ENCODE assay signal across 11 mouse cellular contexts in genomic region chr11:69629802-69630201, GRCm38 (mm10). TPM values are rescaled to one million over a fixed set of nuclear protein-coding genes. Genes with fewer than 3 reads are reported as not detected.
DNase-seq lines count a peak whose midpoint lies in the region; ATAC-seq and TF ChIP-seq lines count a peak whose summit lies in the region.
"Had no signal": no experiment of that assay in that cellular context is flagged by ENCODE, and none has a peak within 500 bp of the region (broad histone marks: within the 10 kb centered on the region; RNA-seq: fewer than 3 reads in every experiment).

No protein-coding gene starts in this region.

- no peaks in the 10 kb centered on the region for H3K9me3 ChIP-seq in embryonic facial prominence, embryonic 11.5 days (replicated peaks; ENCODE audit: control insufficient read depth, low read length)
- H3K9me3 ChIP-seq in embryonic facial prominence, embryonic 10.5 days = no peaks in the 10 kb centered on the region
- no peaks in the 10 kb centered on the region for H3K9me3 ChIP-seq in liver, embryonic 14.5 days (ENCODE audit: control insufficient read depth, low read length)
- H3K9me3 ChIP-seq in liver, embryonic 11.5 days (ENCODE audit: control insufficient read depth, low read length) = no peaks in the 10 kb centered on the region
- H3K9me3 ChIP-seq in MEL (replicated peaks; ENCODE audit: insufficient read depth, low read length) = no peaks in the 10 kb centered on the region

- H3K36me3 ChIP-seq in embryonic facial prominence, embryonic 11.5 days (replicated peaks; ENCODE audit: control insufficient read depth, insufficient read depth, low read depth, low read length) = no peaks in the 10 kb centered on the region; the same call in 1 of the 2 replicates
- peaks cover 7% of the 10 kb centered on the region for H3K36me3 ChIP-seq in embryonic facial prominence, embryonic 10.5 days (replicated peaks)
- no peaks in the 10 kb centered on the region; the same call in 1 of the 2 replicates for H3K36me3 ChIP-seq in liver, embryonic 14.5 days (replicated peaks; ENCODE audit: control insufficient read depth, insufficient read depth, low read depth)
- H3K36me3 ChIP-seq in liver, embryonic 11.5 days (ENCODE audit: control insufficient read depth, insufficient read depth, low read length) = no peaks in the 10 kb centered on the region
- H3K36me3 ChIP-seq in MEL (ENCODE audit: control insufficient read depth in 1 of 2, insufficient read depth in 2 of 2, low read length in 2 of 2) = peaks cover 0 to 19% of the 10 kb centered on the region in 2 experiments; a peak in 2 of 4 replicates

- no peak overlapping the region for H3K9ac ChIP-seq in embryonic facial prominence, embryonic 11.5 days (replicated peaks; ENCODE audit: low read length)
- no peak overlapping the region for H3K9ac ChIP-seq in liver, embryonic 14.5 days (replicated peaks)
- no peak overlapping the region for H3K9ac ChIP-seq in liver, embryonic 11.5 days (ENCODE audit: low read depth, low read length)
- no peak overlapping the region for H3K9ac ChIP-seq in MEL (ENCODE audit: control insufficient read depth, low read depth, low read length, poor library complexity, severe bottlenecking)

- TF ChIP-seq RAD21 in MEL (IDR thresholded peaks at IDR 0.05; ENCODE audit: low read depth, low read length) = peak; percentile 46

- TF ChIP-seq POLR2A in MEL (IDR thresholded peaks at IDR 0.05; ENCODE audit: control insufficient read depth in 1 of 2, insufficient read depth in 1 of 2, low read depth in 1 of 2, low read length in 2 of 2, poor library complexity in 1 of 2) = no peak

- no peaks in the 10 kb centered on the region for H3K4me1 ChIP-seq in embryonic facial prominence, embryonic 11.5 days (ENCODE audit: control insufficient read depth, insufficient read depth, low read length)
- peaks cover 19% of the 10 kb centered on the region for H3K4me1 ChIP-seq in embryonic facial prominence, embryonic 10.5 days
- H3K4me1 ChIP-seq in liver, embryonic 14.5 days (replicated peaks; ENCODE audit: control insufficient read depth in 2 of 2, insufficient read depth in 2 of 2, low read length in 1 of 2) = peaks cover 11 to 12% of the 10 kb centered on the region in 2 experiments
- peaks cover 9% of the 10 kb centered on the region for H3K4me1 ChIP-seq in liver, embryonic 11.5 days (replicated peaks; ENCODE audit: control insufficient read depth, insufficient read depth, low read length)
- peaks cover 7 to 17% of the 10 kb centered on the region in 2 experiments for H3K4me1 ChIP-seq in MEL (ENCODE audit: control insufficient read depth in 1 of 2, insufficient read depth in 2 of 2, low read length in 2 of 2)

- ATAC-seq in embryonic facial prominence, embryonic 11.5 days (replicated peaks; ENCODE audit: insufficient number of reproducible peaks, low FRiP score, low TSS enrichment, low read depth) = no peak
- no peak for ATAC-seq in liver, embryonic 14.5 days (ENCODE audit: insufficient read depth)
- no peak for ATAC-seq in liver, embryonic 11.5 days (replicated peaks; ENCODE audit: low FRiP score)

- no peak overlapping the region for H3K4me2 ChIP-seq in embryonic facial prominence, embryonic 11.5 days (ENCODE audit: low read depth, low read length)
- H3K4me2 ChIP-seq in liver, embryonic 14.5 days (ENCODE audit: low read depth) = no peak overlapping the region
- no peak overlapping the region for H3K4me2 ChIP-seq in liver, embryonic 11.5 days

- peak; percentile 74 for TF ChIP-seq CTCF in liver, embryonic 14.5 days (IDR thresholded peaks at IDR 0.05; ENCODE audit: low read depth)
- peak; percentile 37 to 77 (median 72) for TF ChIP-seq CTCF in MEL (IDR thresholded peaks at IDR 0.05 in 2 of 3, conservative IDR thresholded peaks at IDR 0.05 in 1 of 3; ENCODE audit: control insufficient read depth in 1 of 3, insufficient read depth in 1 of 3, low read depth in 2 of 3, low read length in 3 of 3, poor library complexity in 1 of 3, severe bottlenecking in 1 of 3)

- WGBS in embryonic facial prominence, embryonic 11.5 days = 67% methylated on average over 1 of the region's 1 CpGs
- 68% methylated on average over 1 of the region's 1 CpGs for WGBS in embryonic facial prominence, embryonic 10.5 days
- 61% methylated on average over 1 of the region's 1 CpGs for WGBS in liver, embryonic 14.5 days (ENCODE audit: insufficient replicate concordance)
- 61% methylated on average over 1 of the region's 1 CpGs for WGBS in liver, embryonic 11.5 days

- H3K4me3 ChIP-seq in embryonic facial prominence, embryonic 11.5 days (ENCODE audit: low read depth, low read length) = no peak overlapping the region
- H3K4me3 ChIP-seq in embryonic facial prominence, embryonic 10.5 days = no peak overlapping the region
- no peak overlapping the region for H3K4me3 ChIP-seq in liver, embryonic 14.5 days (ENCODE audit: insufficient read depth in 1 of 2, low read depth in 2 of 2, low read length in 2 of 2)
- no peak overlapping the region for H3K4me3 ChIP-seq in liver, embryonic 11.5 days (ENCODE audit: low read depth, low read length)
- H3K4me3 ChIP-seq in MEL (ENCODE audit: control insufficient read depth in 1 of 2, insufficient read depth in 1 of 2, low read depth in 2 of 2, low read length in 2 of 2) = no peak overlapping the region

- DNase-seq in embryonic facial prominence, embryonic 11.5 days (ENCODE audit: low spot score) = peak; percentile 32
- no peak for DNase-seq in embryonic facial prominence, embryonic 10.5 days (ENCODE audit: low spot score)
- no peak for DNase-seq in liver, embryonic 14.5 days (ENCODE audit: low read depth in 3 of 3, low spot score in 3 of 3)
- DNase-seq in liver, embryonic 11.5 days (ENCODE audit: low spot score) = no peak
- peak; percentile 63 for DNase-seq in MEL (ENCODE audit: low read depth, low spot score)
- peak; percentile 80 for DNase-seq in induced T-regulatory cell, adult 2 months (ENCODE audit: low read depth)
- DNase-seq in cerebellum, adult 11 months = no peak
- no peak for DNase-seq in heart, postnatal 10 days
- DNase-seq: adrenal gland, postnatal 36 days had no signal

- no peaks in the 10 kb centered on the region for H3K27me3 ChIP-seq in embryonic facial prominence, embryonic 11.5 days (ENCODE audit: control insufficient read depth, insufficient read depth, low read length)
- no peaks in the 10 kb centered on the region for H3K27me3 ChIP-seq in embryonic facial prominence, embryonic 10.5 days (replicated peaks; ENCODE audit: low read depth, poor library complexity, severe bottlenecking)
- no peaks in the 10 kb centered on the region for H3K27me3 ChIP-seq in liver, embryonic 14.5 days (ENCODE audit: control insufficient read depth, insufficient read depth, low read length)
- no peaks in the 10 kb centered on the region for H3K27me3 ChIP-seq in liver, embryonic 11.5 days (replicated peaks; ENCODE audit: control insufficient read depth, insufficient read depth, low read length)
- no peaks in the 10 kb centered on the region for H3K27me3 ChIP-seq in MEL (ENCODE audit: control insufficient read depth in 1 of 2, insufficient read depth in 2 of 2, low read length in 2 of 2)

- H3K27ac ChIP-seq in embryonic facial prominence, embryonic 11.5 days (replicated peaks; ENCODE audit: low read depth, low read length) = no peak overlapping the region
- H3K27ac ChIP-seq in embryonic facial prominence, embryonic 10.5 days (replicated peaks) = no peak overlapping the region
- no peak overlapping the region for H3K27ac ChIP-seq in liver, embryonic 14.5 days
- no peak overlapping the region for H3K27ac ChIP-seq in liver, embryonic 11.5 days (ENCODE audit: low read depth, low read length)
- H3K27ac ChIP-seq in MEL (ENCODE audit: control insufficient read depth, low read depth, low read length) = no peak overlapping the region

- TF ChIP-seq EP300 in liver, embryonic 14.5 days (IDR thresholded peaks at IDR 0.05; ENCODE audit: low read depth) = no peak
- TF ChIP-seq EP300 in MEL (IDR thresholded peaks at IDR 0.05; ENCODE audit: low read depth in 1 of 2, low read length in 2 of 2) = no peak

- peaks cover 20% of the 10 kb centered on the region for H3K79me2 ChIP-seq in MEL (ENCODE audit: control insufficient read depth, insufficient read depth, low read length, poor library complexity)

- intact Hi-C loops in heart, postnatal 10 days (cut with DNase I) = no loop called here

RNA-seq across cellular contexts. Expression of gene Fxr2, which starts 3.0 kb away (rescaled TPM):
- polyA plus RNA-seq in embryonic facial prominence, embryonic 11.5 days (2014; fragmentation: Nextera tagmentation; extraction: Ambion mirVana) = 24.3 and 30.9 TPM in 2 replicates
- polyA plus RNA-seq in embryonic facial prominence, embryonic 10.5 days (2016; fragmentation: Nextera tagmentation; extraction: Ambion mirVana) = 45.2 and 45.5 TPM in 2 replicates
- polyA plus RNA-seq in liver, embryonic 14.5 days (2012; rRNA removed) = 18.4 and 21.7 TPM in 2 replicates
- 5.4 and 7.7 TPM in 2 replicates for polyA plus RNA-seq in liver, embryonic 14.5 days (2014; fragmentation: Nextera tagmentation; extraction: Ambion mirVana)
- 22.8 and 26.2 TPM in 2 replicates for polyA plus RNA-seq in liver, embryonic 11.5 days (2014; fragmentation: Nextera tagmentation; extraction: Ambion mirVana)
- 90.2 and 95.1 TPM in 2 replicates for total RNA-seq in MEL (2012; rRNA removed)
- 10 to 100 TPM in 1 of 2 experiments, not detected in 1; 97.6 TPM for polyA plus RNA-seq in MEL (2012; ENCODE audit: insufficient read depth in 1 of 2, insufficient read length in 2 of 2, low read depth in 1 of 2, low replicate concordance in 2 of 2, missing spikeins in 1 of 2)
- 10 to 100 TPM; 72.1 to 78.7 TPM for total RNA-seq in heart, postnatal 10 days (2021)

RNA-seq across cellular contexts. Expression of gene Sat2, which starts 8.0 kb away (rescaled TPM):
- polyA plus RNA-seq in embryonic facial prominence, embryonic 11.5 days (2014; fragmentation: Nextera tagmentation; extraction: Ambion mirVana) = 15.0 and 19.4 TPM in 2 replicates
- polyA plus RNA-seq in embryonic facial prominence, embryonic 10.5 days (2016; fragmentation: Nextera tagmentation; extraction: Ambion mirVana) = 16.0 TPM in 2 replicates
- polyA plus RNA-seq in liver, embryonic 14.5 days (2012; rRNA removed) = 3.7 and 5.1 TPM in 2 replicates
- 10.0 and 10.4 TPM in 2 replicates for polyA plus RNA-seq in liver, embryonic 14.5 days (2014; fragmentation: Nextera tagmentation; extraction: Ambion mirVana)
- 16.7 and 18.0 TPM in 2 replicates for polyA plus RNA-seq in liver, embryonic 11.5 days (2014; fragmentation: Nextera tagmentation; extraction: Ambion mirVana)
- not detected in 2 replicates for total RNA-seq in MEL (2012; rRNA removed)
- polyA plus RNA-seq in MEL (2012; ENCODE audit: insufficient read depth in 1 of 2, insufficient read length in 2 of 2, low read depth in 1 of 2, low replicate concordance in 2 of 2, missing spikeins in 1 of 2) = not detected
- 1 to 10 TPM; 4.3 to 4.7 TPM for total RNA-seq in heart, postnatal 10 days (2021)

RNA-seq across cellular contexts. Expression of gene Shbg, which starts 12.1 kb away (rescaled TPM):
- 0.14 TPM in 1 of 2 replicates, not detected in the other for polyA plus RNA-seq in embryonic facial prominence, embryonic 11.5 days (2014; fragmentation: Nextera tagmentation; extraction: Ambion mirVana)
- not detected in 2 replicates for polyA plus RNA-seq in embryonic facial prominence, embryonic 10.5 days (2016; fragmentation: Nextera tagmentation; extraction: Ambion mirVana)
- 21.4 and 23.5 TPM in 2 replicates for polyA plus RNA-seq in liver, embryonic 14.5 days (2012; rRNA removed)
- polyA plus RNA-seq in liver, embryonic 14.5 days (2014; fragmentation: Nextera tagmentation; extraction: Ambion mirVana) = 28.4 and 33.2 TPM in 2 replicates
- 42.9 and 43.8 TPM in 2 replicates for polyA plus RNA-seq in liver, embryonic 11.5 days (2014; fragmentation: Nextera tagmentation; extraction: Ambion mirVana)
- total RNA-seq in MEL (2012; rRNA removed) = not detected in 2 replicates
- not detected for polyA plus RNA-seq in MEL (2012; ENCODE audit: insufficient read depth in 1 of 2, insufficient read length in 2 of 2, low read depth in 1 of 2, low replicate concordance in 2 of 2, missing spikeins in 1 of 2)
- total RNA-seq in heart, postnatal 10 days (2021) = not detected
- total RNA-seq: adrenal gland, postnatal 36 days had no signal
- polyA plus RNA-seq: limb, embryonic 11.5 days had no signal

RNA-seq across cellular contexts. Expression of gene Atp1b2, which starts 24.1 kb away (rescaled TPM):
- polyA plus RNA-seq in embryonic facial prominence, embryonic 11.5 days (2014; fragmentation: Nextera tagmentation; extraction: Ambion mirVana) = 5.2 and 6.0 TPM in 2 replicates
- polyA plus RNA-seq in embryonic facial prominence, embryonic 10.5 days (2016; fragmentation: Nextera tagmentation; extraction: Ambion mirVana) = 3.2 TPM in 2 replicates
- polyA plus RNA-seq in liver, embryonic 14.5 days (2012; rRNA removed) = 20.6 and 25.2 TPM in 2 replicates
- 21.3 and 29.8 TPM in 2 replicates for polyA plus RNA-seq in liver, embryonic 14.5 days (2014; fragmentation: Nextera tagmentation; extraction: Ambion mirVana)
- 76.2 and 79.5 TPM in 2 replicates for polyA plus RNA-seq in liver, embryonic 11.5 days (2014; fragmentation: Nextera tagmentation; extraction: Ambion mirVana)
- total RNA-seq in MEL (2012; rRNA removed) = 13.4 and 15.1 TPM in 2 replicates
- polyA plus RNA-seq in MEL (2012; ENCODE audit: insufficient read depth in 1 of 2, insufficient read length in 2 of 2, low read depth in 1 of 2, low replicate concordance in 2 of 2, missing spikeins in 1 of 2) = 100 to 1,000 TPM in 1 of 2 experiments, not detected in 1; 136 TPM
- 10 to 100 TPM; 29.9 to 36.5 TPM for total RNA-seq in heart, postnatal 10 days (2021)

RNA-seq across cellular contexts. Expression of gene Sox15, which starts 25.3 kb away (rescaled TPM):
- polyA plus RNA-seq in embryonic facial prominence, embryonic 11.5 days (2014; fragmentation: Nextera tagmentation; extraction: Ambion mirVana) = not detected in 2 replicates
- 0.17 TPM in 1 of 2 replicates, not detected in the other for polyA plus RNA-seq in embryonic facial prominence, embryonic 10.5 days (2016; fragmentation: Nextera tagmentation; extraction: Ambion mirVana)
- polyA plus RNA-seq in liver, embryonic 14.5 days (2012; rRNA removed) = not detected in 2 replicates
- not detected in 2 replicates for polyA plus RNA-seq in liver, embryonic 14.5 days (2014; fragmentation: Nextera tagmentation; extraction: Ambion mirVana)
- not detected in 2 replicates for polyA plus RNA-seq in liver, embryonic 11.5 days (2014; fragmentation: Nextera tagmentation; extraction: Ambion mirVana)
- total RNA-seq in MEL (2012; rRNA removed) = not detected in 2 replicates
- under 1 TPM in 1 of 2 experiments, not detected in 1; 0.11 TPM for polyA plus RNA-seq in MEL (2012; ENCODE audit: insufficient read depth in 1 of 2, insufficient read length in 2 of 2, low read depth in 1 of 2, low replicate concordance in 2 of 2, missing spikeins in 1 of 2)
- total RNA-seq in heart, postnatal 10 days (2021) = not detected
- total RNA-seq: adrenal gland, postnatal 36 days had no signal
- polyA plus RNA-seq: heart, embryonic 16.5 days had no signal

Comparison
In these comparisons a context has a peak if more than half of its experiments do, and no peak if none do; other contexts are left out.
1. DNase-seq: peak in embryonic facial prominence, embryonic 11.5 days (single experiment), MEL (single experiment) and induced T-regulatory cell, adult 2 months (single experiment); none in embryonic facial prominence, embryonic 10.5 days (single experiment), liver, embryonic 14.5 days (0 of 3), liver, embryonic 11.5 days (single experiment), cerebellum, adult 11 months (single experiment) and heart, postnatal 10 days (0 of 2).
2. RNA of gene Sat2, which starts 8.0 kb away (polyA plus RNA-seq): 16.7 to 18.0 TPM in liver, embryonic 11.5 days, 16.0 TPM in embryonic facial prominence, embryonic 10.5 days, 15.0 to 19.4 TPM in embryonic facial prominence, embryonic 11.5 days and 3.7 to 10.4 TPM in liver, embryonic 14.5 days; not detected in MEL; every median in the first group is over 4 times any median in the second.
3. RNA of gene Shbg, which starts 12.1 kb away (polyA plus RNA-seq): 42.9 to 43.8 TPM in liver, embryonic 11.5 days and 21.4 to 33.2 TPM in liver, embryonic 14.5 days; 0.14 TPM in embryonic facial prominence, embryonic 11.5 days, not detected in embryonic facial prominence, embryonic 10.5 days and not detected in MEL; every median in the first group is over 10 times any median in the second.